Mouse (Mus musculus): ENCODE results near the gene Olfr1193. TPM values are rescaled to one million over a fixed set of nuclear protein-coding genes. Genes with fewer than 3 reads are reported as not detected.

Olfr1193 gene
- total and polyA plus RNA-seq, 3 experiments, result not detected

- Histone ChIP-seq H3K4me3 (replicated peaks in 1 of 3; ENCODE audit: low read depth in 2 of 3, low read length in 2 of 3, poor library complexity in 1 of 3) (no peak within 1 kb of the TSS), H3K9ac (ENCODE audit: insufficient read depth, low read depth) (no peak within 1 kb of the TSS), H3K9me3 (replicated peaks; ENCODE audit: low read length) (peaks cover 7% of the 10 kb centered on the region), H3K27ac (ENCODE audit: insufficient read depth, low read depth) (no peak within 1 kb of the TSS), H3K79me2 (replicated peaks; ENCODE audit: control insufficient read depth, extremely low read depth, insufficient read depth, poor library complexity, severe bottlenecking) (no peaks in the 10 kb centered on the region), H3K36me3 (replicated peaks in 1 of 2; ENCODE audit: control insufficient read depth in 1 of 2, insufficient read depth in 1 of 2, low read length in 1 of 2) (no peaks in the 10 kb centered on the region), H3K27me3 (replicated peaks) (no peaks in the 10 kb centered on the region), H3K4me2 (ENCODE audit: insufficient read depth, low read depth, poor library complexity, severe bottlenecking) (no peak within 1 kb of the TSS), H3K4me1 (ENCODE audit: control insufficient read depth in 1 of 2, insufficient read depth in 2 of 2) (no peaks in the 10 kb centered on the region)
- no peak for TF ChIP-seq CHD1 (IDR thresholded peaks at IDR 0.05; ENCODE audit: low read depth, low read length)
- no peak for TF ChIP-seq HCFC1 (IDR thresholded peaks at IDR 0.05; ENCODE audit: low read depth, low read length)
- TF ChIP-seq ZKSCAN1 (IDR thresholded peaks at IDR 0.05; ENCODE audit: borderline replicate concordance, low read depth, low read length), result no peak
- dilution Hi-C loops (cut with MboI; ENCODE audit: extremely low pct_ligation_motif_present, extremely low pct_unique_long_range_greater_than_20kb, low sequenced_read_pairs), result no loop called here
- no peak for DNase-seq (ENCODE audit: extremely low read depth)
- in situ Hi-C loops (cut with MboI; ENCODE audit: low pct_ligation_motif_present, low pct_unique_long_range_greater_than_20kb, low sequenced_read_pairs), result no loop called here
These were observed 13.7 kb downstream of the Olfr1193 start, which contains the start of gene Olfr1195 for GRCm38 (mm10) chr2:88689087-88689486. Olfr1195 (minus strand) TSS chr2:88689187.

DNA sequence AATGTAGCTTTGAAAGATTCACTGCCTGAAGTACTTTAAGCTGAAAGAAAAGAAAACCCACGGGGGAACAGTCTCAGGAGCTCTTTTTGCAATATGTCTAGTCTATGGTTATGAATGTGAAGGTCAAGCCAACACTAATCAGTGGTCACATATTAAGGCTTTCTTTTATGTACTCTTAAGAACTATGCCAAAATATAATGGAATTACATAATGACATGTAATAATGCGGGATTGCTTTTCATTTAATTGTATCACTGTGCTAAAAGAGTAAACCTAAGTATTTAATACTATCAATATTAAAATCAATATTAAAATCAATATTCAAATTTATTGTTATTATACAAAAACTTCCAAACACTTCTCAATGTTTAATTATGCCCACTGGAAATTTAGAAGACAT is 29.1 kb downstream of the Olfr1193 start, which contains the start of gene Olfr1196:
Gene Olfr1196 (minus strand): TSS at position 101 of the 400 bp plus-strand sequence.
- Histone ChIP-seq H3K79me2 (replicated peaks; ENCODE audit: control insufficient read depth, extremely low read depth, insufficient read depth, poor library complexity, severe bottlenecking) (no peaks in the 10 kb centered on the region), H3K4me2 (ENCODE audit: insufficient read depth, low read depth, poor library complexity, severe bottlenecking) (no peak within 1 kb of the TSS), H3K4me1 (ENCODE audit: control insufficient read depth in 1 of 2, insufficient read depth in 2 of 2) (no peaks in the 10 kb centered on the region), H3K4me3 (replicated peaks in 1 of 3; ENCODE audit: low read depth in 2 of 3, low read length in 2 of 3, poor library complexity in 1 of 3) (no peak within 1 kb of the TSS), H3K36me3 (replicated peaks in 1 of 2; ENCODE audit: control insufficient read depth in 1 of 2, insufficient read depth in 1 of 2, low read length in 1 of 2) (no peaks in the 10 kb centered on the region), H3K9ac (ENCODE audit: insufficient read depth, low read depth) (no peak within 1 kb of the TSS), H3K27me3 (replicated peaks) (no peaks in the 10 kb centered on the region), H3K27ac (ENCODE audit: insufficient read depth, low read depth) (no peak within 1 kb of the TSS), H3K9me3 (replicated peaks; ENCODE audit: low read length) (no peaks in the 10 kb centered on the region)
- dilution Hi-C loops (cut with MboI; ENCODE audit: extremely low pct_ligation_motif_present, extremely low pct_unique_long_range_greater_than_20kb, low sequenced_read_pairs) (no loop called here), in situ Hi-C loops (cut with MboI; ENCODE audit: low pct_ligation_motif_present, low pct_unique_long_range_greater_than_20kb, low sequenced_read_pairs) (no loop called here)
- DNase-seq (ENCODE audit: extremely low read depth), result no peak
- TF ChIP-seq SIN3A (IDR thresholded peaks at IDR 0.05; ENCODE audit: low read length) (no peak), MYC (IDR thresholded peaks at IDR 0.05; ENCODE audit: low read depth, low read length) (no peak), ELF1 (IDR thresholded peaks at IDR 0.05; ENCODE audit: low read depth, low read length) (no peak), MAZ (IDR thresholded peaks at IDR 0.05; ENCODE audit: low read depth, low read length) (no peak), RAD21 (IDR thresholded peaks at IDR 0.05; ENCODE audit: low read depth, low read length) (no peak), JUN (IDR thresholded peaks at IDR 0.05; ENCODE audit: insufficient read depth, low read depth, low read length) (no peak), MXI1 (IDR thresholded peaks at IDR 0.05; ENCODE audit: low read depth, low read length) (no peak), MAFK (IDR thresholded peaks at IDR 0.05; ENCODE audit: insufficient replicate concordance, low read length) (no peak), HCFC1 (IDR thresholded peaks at IDR 0.05; ENCODE audit: low read depth, low read length) (no peak), TBP (conservative IDR thresholded peaks at IDR 0.05; ENCODE audit: low read depth, low read length) (no peak), MEF2A (IDR thresholded peaks at IDR 0.05; ENCODE audit: borderline replicate concordance, low read depth, low read length) (no peak), ZC3H11A (IDR thresholded peaks at IDR 0.05; ENCODE audit: low read depth, low read length) (no peak), TCF12 (IDR thresholded peaks at IDR 0.05; ENCODE audit: low read depth, low read length) (no peak), ZKSCAN1 (IDR thresholded peaks at IDR 0.05; ENCODE audit: borderline replicate concordance, low read depth, low read length) (no peak)

Other genes with a start within 250 kb of the Olfr1193 start
Only the 20 nearest of the 23 such genes appear.
- not detected in 2 replicates for gene Gm13757, start 226.5 kb upstream of the Olfr1193 start, total RNA-seq (2012; rRNA removed)
- gene Gm13757, start 226.5 kb upstream of the Olfr1193 start, total RNA-seq (2014; rRNA removed), result not detected in 2 replicates
- not detected in 2 replicates for gene Gm13757, start 226.5 kb upstream of the Olfr1193 start, polyA plus RNA-seq (2012; ENCODE audit: insufficient read length, low read depth)
- not detected in 2 replicates for gene Olfr1183, start 220.8 kb upstream of the Olfr1193 start, total RNA-seq (2012; rRNA removed)
- gene Olfr1183, start 220.8 kb upstream of the Olfr1193 start, total RNA-seq (2014; rRNA removed), result not detected in 2 replicates
- gene Olfr1183, start 220.8 kb upstream of the Olfr1193 start, polyA plus RNA-seq (2012; ENCODE audit: insufficient read length, low read depth), result not detected in 2 replicates
- gene Olfr1184, start 192.0 kb upstream of the Olfr1193 start, total RNA-seq (2012; rRNA removed), result not detected in 2 replicates
- not detected in 2 replicates for gene Olfr1184, start 192.0 kb upstream of the Olfr1193 start, total RNA-seq (2014; rRNA removed)
- not detected in 2 replicates for gene Olfr1184, start 192.0 kb upstream of the Olfr1193 start, polyA plus RNA-seq (2012; ENCODE audit: insufficient read length, low read depth)
- gene Olfr1185-ps1, start 182.3 kb upstream of the Olfr1193 start, total RNA-seq (2012; rRNA removed), result not detected in 2 replicates
- gene Olfr1185-ps1, start 182.3 kb upstream of the Olfr1193 start, total RNA-seq (2014; rRNA removed), result not detected in 2 replicates
- not detected in 2 replicates for gene Olfr1185-ps1, start 182.3 kb upstream of the Olfr1193 start, polyA plus RNA-seq (2012; ENCODE audit: insufficient read length, low read depth)
- not detected in 2 replicates for gene Olfr1186, start 157.1 kb upstream of the Olfr1193 start, total RNA-seq (2012; rRNA removed)
- not detected in 2 replicates for gene Olfr1186, start 157.1 kb upstream of the Olfr1193 start, total RNA-seq (2014; rRNA removed)
- gene Olfr1186, start 157.1 kb upstream of the Olfr1193 start, polyA plus RNA-seq (2012; ENCODE audit: insufficient read length, low read depth), result not detected in 2 replicates
- not detected in 2 replicates for gene Olfr1188, start 118.7 kb upstream of the Olfr1193 start, total RNA-seq (2012; rRNA removed)
- not detected in 2 replicates for gene Olfr1188, start 118.7 kb upstream of the Olfr1193 start, total RNA-seq (2014; rRNA removed)
- gene Olfr1188, start 118.7 kb upstream of the Olfr1193 start, polyA plus RNA-seq (2012; ENCODE audit: insufficient read length, low read depth), result not detected in 2 replicates
- not detected in 2 replicates for gene Olfr1189, start 89.2 kb upstream of the Olfr1193 start, total RNA-seq (2012; rRNA removed)
- gene Olfr1189, start 89.2 kb upstream of the Olfr1193 start, total RNA-seq (2014; rRNA removed), result not detected in 2 replicates
- gene Olfr1189, start 89.2 kb upstream of the Olfr1193 start, polyA plus RNA-seq (2012; ENCODE audit: insufficient read length, low read depth), result not detected in 2 replicates
- not detected in 2 replicates for gene Olfr1191-ps1, start 35.1 kb upstream of the Olfr1193 start, total RNA-seq (2012; rRNA removed)
- gene Olfr1191-ps1, start 35.1 kb upstream of the Olfr1193 start, total RNA-seq (2014; rRNA removed), result not detected in 2 replicates
- gene Olfr1191-ps1, start 35.1 kb upstream of the Olfr1193 start, polyA plus RNA-seq (2012; ENCODE audit: insufficient read length, low read depth), result not detected in 2 replicates
- not detected in 2 replicates for gene Olfr1192-ps1, start 27.1 kb upstream of the Olfr1193 start, total RNA-seq (2012; rRNA removed)
- not detected in 2 replicates for gene Olfr1192-ps1, start 27.1 kb upstream of the Olfr1193 start, total RNA-seq (2014; rRNA removed)
- not detected in 2 replicates for gene Olfr1192-ps1, start 27.1 kb upstream of the Olfr1193 start, polyA plus RNA-seq (2012; ENCODE audit: insufficient read length, low read depth)
- gene Olfr1195, start 13.6 kb downstream of the Olfr1193 start, total RNA-seq (2012; rRNA removed), result not detected in 2 replicates
- gene Olfr1195, start 13.6 kb downstream of the Olfr1193 start, total RNA-seq (2014; rRNA removed), result not detected in 2 replicates
- gene Olfr1195, start 13.6 kb downstream of the Olfr1193 start, polyA plus RNA-seq (2012; ENCODE audit: insufficient read length, low read depth), result not detected in 2 replicates
- not detected in 2 replicates for gene Olfr1196, start 29.0 kb downstream of the Olfr1193 start, total RNA-seq (2012; rRNA removed)
- not detected in 2 replicates for gene Olfr1196, start 29.0 kb downstream of the Olfr1193 start, total RNA-seq (2014; rRNA removed)
- gene Olfr1196, start 29.0 kb downstream of the Olfr1193 start, polyA plus RNA-seq (2012; ENCODE audit: insufficient read length, low read depth), result not detected in 2 replicates
- gene Olfr1197, start 56.7 kb downstream of the Olfr1193 start, total RNA-seq (2012; rRNA removed), result not detected in 2 replicates
- not detected in 2 replicates for gene Olfr1197, start 56.7 kb downstream of the Olfr1193 start, total RNA-seq (2014; rRNA removed)
- not detected in 2 replicates for gene Olfr1197, start 56.7 kb downstream of the Olfr1193 start, polyA plus RNA-seq (2012; ENCODE audit: insufficient read length, low read depth)
- not detected in 2 replicates for gene Olfr1198, start 75.7 kb downstream of the Olfr1193 start, total RNA-seq (2012; rRNA removed)
- gene Olfr1198, start 75.7 kb downstream of the Olfr1193 start, total RNA-seq (2014; rRNA removed), result not detected in 2 replicates
- not detected in 2 replicates for gene Olfr1198, start 75.7 kb downstream of the Olfr1193 start, polyA plus RNA-seq (2012; ENCODE audit: insufficient read length, low read depth)
- not detected in 2 replicates for gene Olfr1199, start 84.8 kb downstream of the Olfr1193 start, total RNA-seq (2012; rRNA removed)
- not detected in 2 replicates for gene Olfr1199, start 84.8 kb downstream of the Olfr1193 start, total RNA-seq (2014; rRNA removed)
- not detected in 2 replicates for gene Olfr1199, start 84.8 kb downstream of the Olfr1193 start, polyA plus RNA-seq (2012; ENCODE audit: insufficient read length, low read depth)
- not detected in 2 replicates for gene Olfr1200, start 94.9 kb downstream of the Olfr1193 start, total RNA-seq (2012; rRNA removed)
- not detected in 2 replicates for gene Olfr1200, start 94.9 kb downstream of the Olfr1193 start, total RNA-seq (2014; rRNA removed)
- gene Olfr1200, start 94.9 kb downstream of the Olfr1193 start, polyA plus RNA-seq (2012; ENCODE audit: insufficient read length, low read depth), result not detected in 2 replicates
- not detected in 2 replicates for gene Olfr1201, start 117.4 kb downstream of the Olfr1193 start, total RNA-seq (2012; rRNA removed)
- gene Olfr1201, start 117.4 kb downstream of the Olfr1193 start, total RNA-seq (2014; rRNA removed), result not detected in 2 replicates
- not detected in 2 replicates for gene Olfr1201, start 117.4 kb downstream of the Olfr1193 start, polyA plus RNA-seq (2012; ENCODE audit: insufficient read length, low read depth)
- gene Olfr1202, start 138.9 kb downstream of the Olfr1193 start, total RNA-seq (2012; rRNA removed), result not detected in 2 replicates
- gene Olfr1202, start 138.9 kb downstream of the Olfr1193 start, total RNA-seq (2014; rRNA removed), result not detected in 2 replicates
- gene Olfr1202, start 138.9 kb downstream of the Olfr1193 start, polyA plus RNA-seq (2012; ENCODE audit: insufficient read length, low read depth), result not detected in 2 replicates
- not detected in 2 replicates for gene Olfr1205, start 154.1 kb downstream of the Olfr1193 start, total RNA-seq (2012; rRNA removed)
- not detected in 2 replicates for gene Olfr1205, start 154.1 kb downstream of the Olfr1193 start, total RNA-seq (2014; rRNA removed)
- gene Olfr1205, start 154.1 kb downstream of the Olfr1193 start, polyA plus RNA-seq (2012; ENCODE audit: insufficient read length, low read depth), result not detected in 2 replicates
- not detected in 2 replicates for gene Olfr1204, start 173.7 kb downstream of the Olfr1193 start, total RNA-seq (2012; rRNA removed)
- gene Olfr1204, start 173.7 kb downstream of the Olfr1193 start, total RNA-seq (2014; rRNA removed), result not detected in 2 replicates
- gene Olfr1204, start 173.7 kb downstream of the Olfr1193 start, polyA plus RNA-seq (2012; ENCODE audit: insufficient read length, low read depth), result not detected in 2 replicates
- not detected in 2 replicates for gene Olfr1206, start 187.6 kb downstream of the Olfr1193 start, total RNA-seq (2012; rRNA removed)
- gene Olfr1206, start 187.6 kb downstream of the Olfr1193 start, total RNA-seq (2014; rRNA removed), result not detected in 2 replicates
- not detected in 2 replicates for gene Olfr1206, start 187.6 kb downstream of the Olfr1193 start, polyA plus RNA-seq (2012; ENCODE audit: insufficient read length, low read depth)